Mouse (Mus musculus) right cerebral cortex, postnatal 14 days (tissue): ENCODE measurements around the gene Tfam.

Experiments
- DNase-seq: peaks from one replicate; pipeline ENCODE4 v3.0.0; 2022

Gene Tfam

DNA sequence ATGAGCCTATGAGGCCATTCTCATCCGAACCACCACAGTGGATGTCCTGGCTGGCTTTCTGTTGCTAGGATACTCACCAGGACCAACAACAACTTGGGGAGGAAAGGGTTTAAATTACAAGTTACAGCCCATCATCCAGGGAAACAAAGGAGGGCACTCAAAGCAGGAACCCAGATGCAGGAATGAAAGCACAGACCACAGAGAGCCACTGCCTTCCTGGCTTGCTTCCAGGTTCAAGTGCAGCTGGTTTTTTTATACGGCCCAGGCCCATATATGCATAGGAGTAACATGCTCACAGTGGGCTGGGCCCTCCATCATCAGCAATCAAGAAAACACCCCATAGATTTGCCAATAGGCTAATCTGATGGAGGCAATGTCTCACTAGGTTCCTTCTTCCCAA, 15.4 kb downstream of the Tfam start:
- no peak for DNase-seq

DNA sequence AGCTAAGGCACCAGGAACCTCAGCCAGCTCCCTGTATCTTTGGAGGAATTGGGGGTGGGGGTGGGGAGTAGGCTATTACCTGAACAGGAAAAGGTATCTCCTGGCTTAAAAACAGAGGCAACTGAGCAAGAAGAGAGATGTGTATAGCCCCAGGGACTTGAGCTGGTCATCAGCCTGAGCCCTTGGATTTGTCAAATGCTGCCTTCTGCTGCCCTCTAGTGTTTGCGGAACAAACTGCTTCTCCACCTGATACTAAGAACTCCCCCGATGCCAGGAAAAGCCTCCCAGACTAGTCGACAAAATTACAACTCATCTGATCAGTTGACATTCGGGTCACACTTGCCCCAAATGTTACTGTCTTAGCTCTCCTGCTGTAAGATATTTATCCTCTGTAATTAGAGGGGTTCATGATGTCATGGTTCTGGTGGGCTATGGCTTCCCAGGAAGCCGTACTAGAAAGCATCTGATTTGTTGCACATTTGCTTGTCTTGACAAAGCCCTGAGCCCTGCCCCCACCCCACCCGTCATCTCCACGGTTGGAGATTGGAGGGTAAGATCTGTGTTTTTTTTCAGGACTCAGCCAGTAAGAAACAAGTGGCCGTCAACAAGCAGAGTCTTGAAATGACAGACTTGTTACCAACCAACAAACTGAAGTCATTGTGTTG, 19.7 kb downstream of the Tfam start:
- peak; percentile 80 for DNase-seq

DNA sequence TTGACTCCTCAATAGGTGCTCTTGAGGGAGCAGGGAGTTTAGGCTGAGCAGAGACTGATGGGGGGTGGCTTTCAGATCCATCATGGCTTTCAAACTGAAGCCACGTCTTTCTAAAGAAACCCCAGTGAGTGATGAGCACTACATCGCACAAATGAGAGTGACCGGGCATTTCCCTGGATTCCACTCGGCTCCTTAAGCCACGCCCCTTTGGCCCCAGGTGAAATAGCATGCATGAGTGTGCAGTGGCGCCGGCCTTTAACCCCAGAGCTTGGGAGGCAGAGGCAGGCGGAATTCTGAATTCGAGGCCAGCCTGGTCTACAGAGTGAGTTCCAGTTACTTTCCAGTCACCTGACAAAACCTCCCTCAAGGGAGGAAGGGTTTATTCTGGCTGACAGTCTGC, 22.1 kb downstream of the Tfam start:
- DNase-seq = no peak

DNA sequence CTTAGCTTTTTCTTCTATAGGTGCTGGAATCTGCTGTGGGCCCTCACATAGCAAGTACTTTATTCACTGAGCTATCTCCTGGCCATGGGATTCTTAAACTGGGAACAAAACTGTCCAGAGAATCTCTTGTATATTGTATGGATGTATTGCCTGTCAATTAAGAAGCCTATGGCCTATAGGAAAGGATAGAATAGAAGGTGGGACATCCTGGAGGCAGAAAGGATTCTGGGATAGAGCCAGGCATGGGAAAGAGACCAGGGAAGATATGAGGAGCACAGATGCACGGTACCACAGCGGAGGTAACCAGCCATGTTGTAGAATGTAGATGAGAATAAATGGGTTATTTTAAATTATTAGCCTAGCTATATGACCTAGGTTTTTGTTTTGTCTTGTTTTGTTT, 36.6 kb downstream of the Tfam start:
- no peak for DNase-seq

DNA sequence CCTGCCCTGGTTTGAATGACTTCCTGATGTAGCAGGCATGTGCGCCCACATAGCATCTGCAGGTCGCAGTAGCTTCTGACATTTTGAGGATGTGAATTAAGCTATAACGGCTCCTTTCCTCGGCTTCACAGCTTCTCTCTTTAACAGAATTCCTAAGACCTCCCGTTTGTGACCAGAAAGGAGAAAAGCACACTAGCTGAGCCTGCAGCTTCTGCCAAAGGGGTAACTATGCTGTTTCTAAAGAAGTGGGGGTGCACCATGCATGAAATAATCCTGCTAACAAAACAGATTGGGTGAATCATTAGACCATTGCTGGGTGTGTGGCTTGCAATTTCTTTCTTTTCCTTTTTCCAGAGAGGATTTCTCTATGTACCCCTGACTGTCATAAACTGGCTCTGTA, 37.1 kb downstream of the Tfam start:
- DNase-seq = no peak

DNA sequence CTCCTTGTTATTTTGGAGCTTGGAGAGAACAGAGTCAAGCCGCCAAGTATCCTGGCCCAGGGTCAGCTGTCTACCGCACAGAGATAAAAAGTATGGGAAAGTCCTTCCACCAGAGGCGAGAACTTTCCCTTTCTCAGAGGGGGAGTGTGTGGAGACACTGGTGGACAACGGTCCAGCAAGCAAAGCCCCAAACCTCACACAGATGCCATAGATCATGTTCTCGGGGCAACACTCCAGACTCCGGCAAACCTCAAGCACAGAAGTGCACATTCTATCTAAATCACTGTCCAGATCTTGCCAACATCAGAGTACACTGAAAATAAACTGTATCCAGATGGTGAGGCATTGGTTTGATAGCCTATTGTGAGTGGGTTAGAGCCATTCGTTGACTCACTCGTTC, 39.4 kb downstream of the Tfam start:
- no peak for DNase-seq

DNA sequence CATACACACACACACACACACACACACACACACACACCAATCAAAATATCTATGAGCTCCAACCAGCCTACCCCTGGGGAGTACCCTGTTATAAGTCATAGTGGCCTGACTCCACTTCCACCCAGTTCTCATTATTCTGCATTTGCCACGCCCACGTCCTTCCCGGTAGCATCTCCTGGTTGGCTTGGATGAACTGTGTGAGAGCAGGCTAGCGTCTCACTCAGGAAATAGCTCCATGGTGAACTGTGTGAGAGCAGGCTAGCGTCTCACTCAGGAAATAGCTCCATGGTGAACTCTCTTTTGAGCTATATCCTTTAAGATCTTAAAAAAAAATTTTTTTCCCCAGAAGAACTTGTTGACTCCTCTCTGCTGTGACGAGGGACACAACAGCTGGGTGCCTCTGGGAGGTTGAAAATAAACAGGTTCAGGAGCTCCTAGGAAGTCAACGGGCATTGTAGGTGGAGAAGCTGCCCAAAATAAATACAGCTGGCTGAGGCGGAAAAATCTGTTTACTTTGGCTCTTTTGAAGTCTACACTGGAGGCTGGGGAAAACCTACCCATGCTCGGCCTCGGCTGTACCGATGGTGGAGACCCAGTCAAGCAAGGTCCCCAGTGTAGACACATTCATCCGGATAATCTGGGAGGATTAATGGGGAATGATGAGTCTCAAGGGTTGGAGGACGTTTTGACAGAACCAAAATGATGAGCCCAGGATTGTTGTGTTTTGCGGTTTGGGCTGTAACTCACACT, 40.9 kb downstream of the Tfam start:
- DNase-seq = no peak

DNA sequence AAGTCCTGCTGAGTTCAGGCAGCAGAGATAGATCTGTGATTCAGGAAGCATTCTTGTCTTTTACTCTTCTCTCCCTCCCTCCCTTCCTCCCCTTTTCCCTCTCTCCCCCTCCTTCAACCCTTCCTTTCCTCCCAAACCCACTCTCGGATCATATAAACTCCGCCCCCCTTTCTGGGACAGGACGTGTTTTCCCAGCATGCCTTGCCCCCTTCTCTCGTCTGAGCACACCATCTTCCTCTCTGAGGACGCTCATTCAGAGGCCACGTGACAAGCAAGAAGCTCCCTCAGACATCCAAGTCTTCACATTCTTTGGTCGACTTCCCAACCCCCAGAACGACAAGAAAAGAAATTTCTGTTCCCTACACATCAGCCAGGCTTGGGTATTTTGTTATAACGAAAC, 42.6 kb downstream of the Tfam start:
- no peak for DNase-seq

DNA sequence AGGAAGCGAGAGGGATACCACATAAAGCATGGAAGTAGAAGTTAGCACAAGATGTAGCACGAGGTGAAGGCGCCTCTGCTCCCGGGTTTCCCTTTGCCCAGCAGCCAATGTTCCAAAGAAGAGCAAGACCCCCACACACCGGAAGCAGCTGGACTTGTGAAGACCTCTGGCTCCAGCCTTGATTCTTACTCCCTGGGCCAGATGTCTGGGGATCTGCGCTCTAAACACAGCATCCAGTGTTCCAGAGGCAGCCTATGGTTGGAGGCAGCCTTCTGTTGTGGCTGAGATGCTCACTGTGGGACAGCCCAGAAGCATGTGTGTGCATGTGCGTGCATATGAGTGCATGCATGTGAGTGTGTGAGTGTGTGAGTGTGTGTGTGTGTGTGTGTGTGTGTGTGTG, 43.4 kb downstream of the Tfam start:
- DNase-seq = no peak

DNA sequence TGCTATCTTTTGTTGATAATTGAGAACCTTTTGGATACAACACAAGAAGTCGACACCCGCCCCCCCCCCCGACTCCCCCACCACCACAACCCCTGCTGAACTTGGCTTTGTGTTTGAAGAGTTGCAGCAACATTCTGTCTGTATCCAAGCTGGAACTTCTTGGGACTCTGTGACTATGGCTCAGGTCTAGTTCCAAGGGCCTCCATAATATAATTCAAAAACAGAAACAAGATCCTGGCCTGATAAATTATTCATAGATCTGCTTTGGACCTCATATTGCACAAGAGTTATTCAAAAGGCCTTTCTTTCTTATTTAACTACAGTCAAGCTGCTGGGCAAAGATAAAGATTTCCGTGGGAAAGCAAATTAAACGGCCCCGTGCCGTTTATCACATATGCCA, 44.8 kb downstream of the Tfam start:
- DNase-seq = no peak

DNA sequence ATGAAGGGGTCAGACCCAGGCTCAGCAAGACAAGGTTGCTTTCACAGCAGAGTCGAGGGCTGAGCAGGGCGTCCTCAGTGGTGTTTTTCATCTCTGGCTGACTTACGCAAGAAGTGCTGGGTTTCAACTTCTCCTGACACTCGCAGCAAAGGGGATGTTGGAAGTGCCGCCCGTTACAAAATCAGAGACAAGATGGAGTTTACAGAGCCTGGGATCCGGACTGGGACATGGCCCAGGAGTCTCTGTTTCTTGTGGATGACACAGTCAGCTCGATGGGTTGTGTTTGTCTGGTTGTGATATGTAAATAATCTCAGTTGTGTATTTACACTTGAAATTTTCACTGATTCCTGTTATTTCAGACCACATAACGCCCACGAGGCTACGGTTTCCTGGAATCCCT, 45.2 kb downstream of the Tfam start:
- DNase-seq = no peak

DNA sequence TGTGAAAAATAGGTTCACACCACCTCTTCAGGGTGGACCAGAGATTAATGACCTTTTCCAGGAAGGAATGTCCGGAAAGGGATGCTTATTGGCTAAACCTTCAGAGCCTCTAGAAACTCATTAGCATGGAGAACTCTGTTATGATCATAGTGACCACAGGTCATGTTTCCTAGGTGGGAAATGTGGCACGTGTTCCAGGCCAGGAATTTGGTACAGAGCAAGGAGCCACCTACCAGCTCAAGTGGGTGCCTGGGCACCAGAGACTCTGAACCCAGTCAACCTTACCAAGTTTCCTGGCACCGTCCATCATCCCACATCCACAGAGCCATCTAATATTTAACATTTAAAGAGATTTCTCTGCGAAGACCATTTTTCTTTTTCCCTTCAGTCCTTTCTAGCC, 49.4 kb downstream of the Tfam start:
- no peak for DNase-seq

DNA sequence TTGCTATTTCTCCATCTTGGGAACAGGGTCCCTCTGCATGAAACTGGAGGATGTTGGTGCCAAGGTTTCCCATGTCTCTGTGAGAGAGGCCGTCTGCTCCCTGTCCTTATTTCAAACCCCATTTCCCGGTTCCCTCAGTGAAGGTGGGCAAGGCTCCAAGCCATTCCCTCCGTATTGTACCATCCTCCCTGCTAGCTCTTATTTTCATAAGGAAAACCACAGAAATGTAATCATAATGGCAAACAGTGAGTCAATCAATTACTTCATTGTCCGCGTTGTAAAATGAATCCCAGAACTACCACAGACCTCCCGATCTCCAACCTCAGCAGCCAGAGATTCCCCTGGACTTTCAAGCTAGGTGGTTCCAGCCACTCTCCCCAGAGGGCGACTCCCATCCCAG, 53.0 kb downstream of the Tfam start:
- DNase-seq = no peak

DNA sequence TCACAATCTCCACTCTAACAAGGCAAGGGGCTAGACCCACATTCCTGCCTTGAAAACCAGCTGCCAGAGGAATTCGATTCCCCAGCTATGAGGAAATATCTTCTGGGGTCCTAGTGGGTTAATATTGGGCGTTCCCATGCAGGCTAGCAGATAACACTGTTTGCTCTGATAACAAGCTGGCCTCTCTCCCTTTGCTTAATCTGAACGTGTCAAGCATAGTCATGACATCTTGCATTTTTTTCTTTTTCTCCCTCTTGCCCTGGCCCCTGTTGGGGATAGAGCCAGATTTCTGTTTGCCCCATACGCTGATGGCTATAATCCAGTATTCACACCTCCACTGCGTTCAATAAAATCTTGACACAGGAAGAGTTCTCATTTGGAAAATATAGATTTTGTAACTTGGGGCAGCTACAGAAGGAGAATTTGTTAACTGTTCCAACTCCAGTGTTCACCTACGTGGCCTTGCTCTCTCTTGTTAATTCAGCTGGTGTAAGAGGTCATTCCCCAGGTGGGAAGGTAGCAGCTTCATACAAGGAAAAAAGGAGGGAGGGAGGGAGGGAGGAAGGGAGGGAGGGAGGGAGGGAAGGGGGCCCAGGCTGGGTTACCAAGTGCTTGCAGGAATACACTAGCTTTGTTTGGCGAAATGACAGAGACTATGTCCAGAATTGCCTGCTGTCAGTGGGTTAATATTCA, 54.6 kb downstream of the Tfam start:
- DNase-seq = no peak

DNA sequence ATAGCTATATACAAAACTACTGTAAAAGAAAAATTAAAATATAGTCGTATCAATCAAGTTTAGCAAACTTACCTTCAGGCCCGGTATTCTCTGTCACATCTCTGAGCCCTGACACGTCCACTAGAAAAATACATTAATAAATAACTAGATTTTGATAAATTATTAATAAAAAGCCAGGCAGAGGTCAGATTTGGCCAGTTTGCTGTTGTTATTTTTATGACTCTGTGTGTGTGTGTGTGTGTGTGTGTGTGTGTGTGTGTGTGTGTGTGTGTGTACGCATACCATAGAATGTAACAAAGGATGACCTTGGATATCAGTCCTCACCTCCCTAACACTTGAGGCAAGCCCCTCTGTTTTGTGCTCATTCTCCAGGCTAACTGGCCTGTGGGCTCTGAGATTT, 56.1 kb downstream of the Tfam start:
- no peak for DNase-seq

DNA sequence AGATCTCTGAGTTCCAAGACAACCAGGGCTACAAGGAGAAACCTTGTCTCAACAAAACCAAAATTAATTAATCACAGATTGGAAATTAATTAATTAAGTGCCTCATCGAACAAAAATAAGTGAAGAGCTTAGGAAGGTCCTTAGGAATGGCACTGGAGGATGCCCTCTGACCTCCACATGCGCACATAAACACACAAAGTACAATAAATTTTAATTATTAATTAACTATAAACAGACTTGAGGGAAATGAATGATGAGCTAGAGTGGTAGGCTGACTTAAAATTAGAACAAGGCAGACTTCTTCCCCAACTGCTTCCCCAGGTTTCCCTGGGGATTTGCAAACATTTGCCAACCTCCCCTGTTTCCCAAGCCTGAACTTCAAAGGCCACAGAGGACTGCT, 57.0 kb downstream of the Tfam start:
- DNase-seq = no peak

DNA sequence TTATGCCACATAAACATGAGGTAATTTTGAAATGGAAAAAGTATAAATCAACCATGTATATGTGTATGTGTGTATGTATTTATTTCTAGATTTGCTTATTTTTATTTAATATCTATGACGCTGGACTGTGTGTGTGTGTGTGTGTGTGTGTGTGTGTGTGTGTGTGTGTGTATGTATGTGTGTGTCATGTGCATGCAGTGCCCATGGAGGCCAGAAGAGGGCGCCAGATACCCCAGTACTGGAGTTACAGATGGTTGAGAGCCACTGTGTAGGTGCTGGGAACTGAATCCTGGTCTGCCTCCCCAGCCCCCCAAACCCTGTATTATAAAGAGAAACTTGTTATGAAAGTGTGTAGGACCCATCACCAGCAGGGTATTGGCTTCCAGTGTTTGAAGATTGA, 58.0 kb downstream of the Tfam start:
- DNase-seq = no peak

DNA sequence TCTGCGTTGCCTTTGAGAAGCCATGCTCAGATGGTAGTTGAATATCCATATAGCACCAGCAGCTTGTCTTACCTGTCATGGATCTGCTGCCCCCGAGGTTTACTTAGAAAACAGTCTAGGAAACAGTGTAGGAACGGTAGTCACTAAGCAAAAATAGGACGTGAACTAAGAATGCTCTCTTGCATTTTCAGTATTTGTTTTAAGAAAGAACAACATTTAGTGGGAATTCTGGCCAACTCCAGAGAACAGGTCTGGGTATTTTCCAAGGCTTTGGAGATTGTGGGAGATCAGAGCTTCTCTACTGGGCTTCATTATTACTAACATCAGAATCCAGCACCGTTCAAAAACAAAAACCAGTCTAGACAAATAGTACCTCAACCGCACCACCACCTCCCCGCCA, 60.9 kb downstream of the Tfam start:
- no peak for DNase-seq

DNA sequence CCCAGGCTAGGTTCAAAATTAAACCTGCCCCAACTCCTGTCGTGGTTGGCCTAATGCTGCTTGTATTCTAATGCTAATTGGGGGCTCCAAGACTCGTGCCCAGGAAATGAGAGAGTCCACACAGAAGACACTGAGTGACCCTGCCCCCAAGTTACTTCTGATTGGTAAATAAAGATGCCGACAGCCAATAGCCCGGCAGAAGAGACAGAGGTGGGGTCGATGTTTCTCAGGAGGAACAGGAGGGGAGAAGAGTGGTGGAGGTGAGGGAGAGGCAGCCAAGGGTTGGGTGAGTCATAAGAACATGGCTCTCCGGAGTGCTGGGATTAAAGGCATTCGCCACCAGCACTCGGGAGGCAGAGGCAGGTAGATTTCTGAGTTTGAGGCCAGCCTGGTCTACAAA, 61.7 kb downstream of the Tfam start:
- no peak for DNase-seq
